Mouse (Mus musculus) bone marrow, adult 2 months (tissue): Measurements from ENCODE around the gene Gpr33.

ENCODE experiments used
- CTCF ChIP-seq: fragments of 200-500 bp; IDR thresholded peaks from 2 replicates; pipeline ENCODE4 v1.5.1; 2011; ENCODE audit warnings: low read length, control low read depth; ENCODE audit not compliant: control insufficient read depth, insufficient read depth
- POLR2A ChIP-seq: fragments of 200-500 bp; IDR thresholded peaks from 2 replicates; pipeline ENCODE4 v1.6.1; 2011; ENCODE audit warnings: low read depth, mild to moderate bottlenecking, control low read depth, low read length, borderline replicate concordance; ENCODE audit not compliant: control insufficient read depth

DNA sequence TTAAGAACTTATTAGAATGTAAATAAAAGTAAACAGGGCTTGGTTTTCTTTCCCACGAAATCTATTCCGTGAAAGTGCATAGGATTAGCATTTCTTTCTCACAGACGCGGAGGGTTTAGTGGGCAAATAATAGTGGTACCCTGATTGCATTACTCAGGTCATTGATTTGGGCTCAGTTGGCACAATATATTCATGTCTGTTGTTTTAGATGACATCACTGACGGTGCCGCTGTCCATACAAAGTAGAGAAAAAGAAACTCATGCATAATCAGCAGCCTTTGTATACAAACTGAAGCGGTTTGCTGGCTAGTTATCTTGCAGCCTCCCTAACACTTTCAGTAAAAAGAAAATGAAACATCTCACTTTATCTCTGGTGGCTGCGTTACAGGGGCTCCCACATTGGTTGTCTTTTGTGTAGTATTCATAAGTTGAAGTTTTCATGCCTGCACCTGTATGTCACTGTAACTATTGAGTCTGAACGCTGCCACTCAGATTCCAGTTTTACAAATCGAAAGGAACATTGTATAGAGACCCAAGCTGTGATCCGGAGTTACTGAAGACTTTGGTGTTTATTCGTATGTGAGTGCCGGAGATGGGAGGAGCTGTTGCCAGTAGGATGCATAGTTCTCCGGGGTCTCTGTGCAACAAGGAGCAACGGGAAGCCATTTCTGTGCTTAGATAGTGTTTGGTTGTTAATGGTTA, 17.8 kb downstream of the Gpr33 start:
- TF ChIP-seq CTCF (no peak), POLR2A (no peak)
